Mouse (Mus musculus) R1 (cell line): ENCODE results near the gene Tmem156.

ENCODE experiments used
- DNase-seq: peaks from one replicate; pipeline ENCODE4 v3.0.0-alpha.2; 2018; ENCODE audit warnings: low read depth, low spot score

Gene Tmem156

GRCm38 (mm10) chr5:65047285-65047855 lies 44.6 kb downstream of the Tmem156 start:
- DNase-seq: no peak

GRCm38 (mm10) chr5:65046442-65047284 lies 45.3 kb downstream of the Tmem156 start:
- DNase-seq: no peak

DNA sequence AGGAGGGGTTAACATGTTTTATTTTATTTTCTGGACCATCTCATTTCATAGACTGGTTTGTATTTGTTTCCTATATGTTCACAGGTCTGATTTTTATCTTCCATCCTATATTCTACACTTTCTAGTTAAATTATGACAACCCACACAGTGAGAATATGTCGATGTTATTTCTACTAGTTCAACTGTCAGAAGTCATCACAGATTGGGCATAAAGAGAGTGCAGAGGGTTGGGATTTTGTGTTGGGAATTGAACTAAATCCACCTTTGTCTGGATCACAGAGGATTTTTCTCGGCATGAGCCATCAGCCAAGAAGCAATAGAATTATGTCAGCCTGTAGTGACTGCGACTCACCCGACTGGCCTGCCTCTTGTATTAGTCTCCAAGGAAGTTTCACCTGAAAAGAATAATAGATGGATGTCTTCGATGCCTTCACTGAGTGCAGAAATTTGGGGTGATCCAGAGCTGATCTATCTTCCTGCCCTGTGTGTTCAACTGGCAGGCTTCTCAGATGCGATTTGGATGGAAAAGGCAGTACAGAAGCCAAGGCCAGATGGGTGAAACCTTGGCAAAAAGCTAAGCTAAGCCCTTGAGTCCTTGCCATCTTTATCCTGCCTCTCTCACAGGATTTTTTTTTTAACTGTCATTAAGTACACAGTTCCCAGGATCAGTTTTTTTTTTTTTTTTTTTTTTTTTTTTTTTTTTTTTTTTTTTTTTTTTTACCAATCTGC lies 46.1 kb downstream of the Tmem156 start:
- no peak for DNase-seq

GRCm38 (mm10) chr5:65043407-65043895 lies 48.5 kb downstream of the Tmem156 start:
- no peak for DNase-seq

- no peak for DNase-seq
Observed at GRCm38 (mm10) chr5:65040463-65040862, 51.5 kb downstream of the Tmem156 start.

DNA sequence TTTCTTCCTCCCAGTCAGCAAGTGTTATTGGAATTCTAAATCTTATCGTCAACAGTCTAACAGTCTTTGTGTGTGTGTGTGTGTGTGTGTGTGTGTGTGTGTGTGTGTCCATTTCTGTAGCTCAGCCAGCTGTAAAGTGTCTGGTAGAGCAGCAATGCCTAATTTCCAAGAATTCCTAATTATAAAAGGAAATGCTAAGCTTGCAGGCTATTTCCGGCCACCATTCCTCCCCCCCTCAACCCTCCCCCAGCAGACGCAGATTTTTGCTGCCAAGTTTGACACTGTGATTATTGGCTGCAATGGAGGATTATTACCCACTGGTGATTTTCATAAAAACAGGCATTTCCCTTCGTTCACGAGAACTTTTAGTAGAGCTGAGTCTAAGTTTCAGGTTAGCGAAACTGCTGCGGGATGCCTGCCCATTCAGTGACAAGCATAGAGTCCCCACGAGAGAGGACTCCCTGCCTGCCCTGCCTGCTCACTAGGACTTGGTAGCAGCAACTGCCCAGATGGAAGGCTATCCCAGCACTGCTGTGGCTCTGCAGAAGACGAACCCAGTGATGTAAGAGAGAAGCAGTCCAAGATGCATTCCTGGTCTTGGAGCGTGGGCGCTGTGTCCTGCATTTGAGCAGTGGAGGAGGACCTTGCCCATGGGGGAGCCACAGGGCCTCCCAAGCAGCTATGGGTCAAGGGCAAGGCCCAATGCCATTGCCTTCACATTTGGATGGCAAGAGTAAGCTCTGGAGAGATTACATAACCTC lies 52.9 kb downstream of the Tmem156 start:
- no peak for DNase-seq

DNA sequence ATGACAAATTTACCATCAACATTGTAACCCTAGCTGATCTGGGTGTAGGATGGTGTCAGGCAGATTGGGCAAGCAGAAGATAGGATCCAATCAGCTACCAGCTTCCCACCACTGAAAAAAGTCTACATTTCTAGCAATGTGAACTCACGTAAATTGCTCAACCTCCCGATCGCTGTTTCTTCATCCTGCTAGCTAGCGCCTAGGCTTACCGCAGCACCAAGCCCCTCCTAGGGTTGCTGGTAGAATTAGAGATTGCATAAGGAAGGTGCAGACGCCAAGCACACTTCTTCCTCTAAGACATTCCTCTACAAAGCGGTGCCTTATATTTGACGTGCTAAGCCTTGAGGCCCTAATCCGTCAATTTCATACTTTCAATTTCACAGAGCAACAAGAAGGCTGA lies 53.6 kb downstream of the Tmem156 start:
- DNase-seq: no peak

GRCm38 (mm10) chr5:65036597-65036996 lies 55.3 kb downstream of the Tmem156 start:
- peak; percentile 45 for DNase-seq

DNA sequence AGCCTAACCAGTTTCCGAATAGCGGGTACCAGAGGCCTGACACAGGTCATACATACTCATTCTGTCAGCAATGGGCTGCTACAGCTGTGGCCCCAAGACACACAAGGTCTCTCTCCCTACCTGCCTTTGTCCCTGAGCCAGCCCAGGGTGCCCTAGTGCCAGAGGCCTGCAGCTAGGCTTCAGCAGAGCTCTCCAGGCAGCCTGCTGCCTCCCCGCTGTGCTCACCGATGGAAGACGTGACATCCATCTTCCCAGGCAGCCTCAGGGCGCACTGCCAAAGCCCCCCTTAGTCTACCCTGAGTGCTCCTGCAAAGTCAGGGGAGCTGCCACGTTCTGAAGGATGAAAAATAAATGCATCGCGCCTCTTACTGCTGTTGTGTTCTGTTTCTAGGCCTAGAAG lies 63.9 kb downstream of the Tmem156 start:
- no peak for DNase-seq

GRCm38 (mm10) chr5:65026776-65027175 lies 65.2 kb downstream of the Tmem156 start:
- DNase-seq: no peak

GRCm38 (mm10) chr5:65025916-65026315 lies 66.0 kb downstream of the Tmem156 start:
- no peak for DNase-seq

DNA sequence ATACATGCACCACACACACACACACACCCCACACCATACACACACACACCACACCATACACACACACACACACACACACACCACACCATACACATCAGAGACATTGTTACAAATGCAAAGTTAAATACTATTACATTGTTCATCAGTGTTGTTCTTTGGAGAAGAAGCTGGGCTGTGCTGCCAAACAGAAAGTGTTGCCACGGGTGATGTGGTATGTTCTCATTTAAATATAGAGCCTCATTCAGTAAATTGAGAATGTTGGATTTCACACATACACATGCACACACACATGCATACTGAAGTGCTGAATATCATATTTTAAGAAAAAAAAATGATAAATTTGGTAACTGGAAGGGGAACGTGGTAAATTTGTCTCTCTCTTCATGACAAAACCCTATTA lies 67.3 kb downstream of the Tmem156 start:
- no peak for DNase-seq

DNA sequence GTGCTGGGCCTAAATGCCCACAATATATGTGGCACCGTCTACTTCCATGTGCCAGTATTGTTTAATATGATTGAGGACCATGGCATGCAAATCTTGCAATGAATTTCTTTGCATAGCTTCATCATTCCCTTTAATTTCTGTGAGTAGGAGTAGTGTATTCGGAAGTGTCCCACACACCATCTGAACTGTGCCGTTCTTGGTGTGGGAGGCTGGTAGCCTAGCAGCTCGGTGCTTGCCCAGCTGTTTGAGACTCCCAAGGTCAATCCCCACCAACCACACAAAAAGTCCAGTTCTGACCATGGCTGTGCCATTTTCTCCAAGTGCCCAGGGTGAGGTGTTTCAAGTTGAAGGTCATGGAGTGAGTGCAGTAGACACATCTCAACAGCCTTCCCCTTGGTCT lies 69.9 kb downstream of the Tmem156 start:
- DNase-seq: no peak

DNA sequence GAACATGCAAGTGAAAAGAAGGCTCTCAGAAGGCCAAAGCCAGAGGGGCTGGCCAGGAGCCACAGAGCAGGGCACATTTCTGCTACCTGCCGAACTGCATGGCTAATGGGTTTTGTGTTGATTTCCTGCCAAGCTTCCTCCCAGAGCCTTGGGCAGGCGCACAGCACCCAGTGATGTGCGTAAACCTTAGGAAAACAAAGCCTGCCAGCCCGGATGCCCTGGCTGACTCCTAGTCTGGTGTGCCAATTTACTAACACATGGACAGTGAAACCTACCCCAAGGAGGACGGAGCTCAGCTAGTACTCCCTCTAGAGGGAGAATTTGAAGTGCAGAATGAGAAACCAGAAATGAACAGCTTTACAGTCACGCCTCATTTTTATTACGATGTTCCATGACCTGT lies 72.1 kb downstream of the Tmem156 start:
- peak; percentile 63 for DNase-seq

DNA sequence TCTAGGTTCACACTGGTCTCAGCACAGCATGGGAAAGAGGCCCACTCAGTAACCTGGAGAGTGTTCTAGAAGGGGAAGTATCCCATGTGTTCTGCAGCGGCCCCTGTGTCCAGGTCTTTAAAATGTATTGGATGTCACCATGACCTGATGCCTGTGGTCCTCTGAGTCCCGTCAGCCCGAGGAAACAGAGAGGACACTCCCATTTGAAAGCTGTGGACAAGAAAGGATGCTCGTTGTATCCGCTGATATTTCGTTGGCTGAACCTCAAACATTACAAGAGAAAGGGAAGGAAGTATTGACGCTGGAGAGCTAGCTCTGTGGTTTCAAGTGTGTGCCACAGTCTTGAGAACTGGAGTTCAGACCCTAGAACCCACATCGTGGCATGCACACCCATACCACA lies 72.8 kb downstream of the Tmem156 start:
- no peak for DNase-seq

DNA sequence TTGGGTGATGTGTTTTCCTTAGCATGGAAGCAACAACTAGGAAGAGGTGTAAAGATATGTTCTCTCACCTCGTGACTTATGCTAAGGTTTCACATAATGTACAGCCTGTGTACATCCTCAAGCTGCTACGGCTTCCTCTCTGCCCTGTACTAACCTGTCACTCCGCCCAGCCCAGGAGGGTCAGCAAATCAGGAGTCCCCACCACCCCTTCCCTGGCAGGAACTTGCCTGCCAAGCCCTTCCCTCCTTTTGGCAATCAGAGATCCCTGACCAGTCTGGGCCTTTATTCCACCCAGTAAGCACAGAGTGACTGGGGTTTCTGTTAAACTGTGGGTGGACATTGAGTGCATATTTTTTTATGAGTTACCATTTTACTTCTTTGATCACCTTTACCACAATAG lies 76.4 kb downstream of the Tmem156 start:
- DNase-seq: no peak

DNA sequence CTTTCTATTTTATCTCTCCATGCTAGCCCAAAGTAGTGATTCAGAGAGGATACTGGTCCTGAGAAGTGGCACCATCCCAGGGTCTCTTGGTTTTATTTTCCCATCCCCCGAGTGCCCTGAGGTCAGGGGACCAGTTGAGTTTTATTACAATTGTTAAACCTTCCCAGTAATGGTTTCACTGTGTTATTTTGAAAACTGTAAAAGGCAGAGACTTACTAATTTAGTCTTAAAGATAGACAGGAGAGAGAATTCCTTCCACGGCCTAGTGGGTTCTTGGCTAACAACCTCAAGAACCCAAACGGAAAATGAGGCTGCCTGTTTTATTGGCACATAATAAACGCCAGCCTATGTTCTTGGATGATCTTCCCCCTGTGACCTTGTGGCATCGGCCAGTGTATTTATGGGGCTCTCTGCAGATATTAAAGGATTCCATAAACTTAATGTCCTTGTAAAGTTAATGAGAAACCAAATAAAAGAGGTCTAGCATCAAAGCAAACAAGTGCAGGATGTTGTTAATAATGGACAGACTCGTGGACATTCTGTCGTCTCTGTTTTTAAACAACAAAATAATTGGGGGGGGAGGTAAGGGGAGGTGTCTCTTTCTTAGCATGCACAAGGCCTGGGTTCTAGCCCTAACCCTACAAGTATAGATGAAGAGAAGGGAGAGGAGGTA lies 79.9 kb downstream of the Tmem156 start:
- no peak for DNase-seq

GRCm38 (mm10) chr5:65006011-65006491 lies 85.9 kb downstream of the Tmem156 start:
- no peak for DNase-seq

DNA sequence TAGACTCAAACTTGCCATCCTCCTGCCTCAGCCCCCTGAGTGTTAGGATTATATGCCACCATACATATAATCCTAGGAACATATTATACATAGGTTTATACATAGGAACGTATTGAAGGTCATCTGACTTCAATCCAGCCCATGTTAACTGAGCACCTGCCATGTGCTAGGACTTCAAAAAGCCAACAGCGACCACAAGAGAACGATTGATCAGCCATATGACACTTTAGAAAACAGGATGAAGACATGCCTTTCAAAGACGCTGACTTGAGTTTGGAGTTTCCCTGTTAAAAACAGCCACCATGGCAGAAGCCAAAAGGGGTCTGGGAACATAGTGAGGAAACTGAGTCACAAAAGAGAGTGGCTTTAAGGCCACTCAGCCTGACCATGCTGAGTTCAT lies 86.7 kb downstream of the Tmem156 start:
- DNase-seq: no peak
